Mouse (Mus musculus) thymus, postnatal 25 days (tissue): ENCODE measurements around the gene Slc30a9.

Experiments
- DNase-seq: peaks from one replicate; pipeline ENCODE4 v3.0.0; 2022

Slc30a9 gene

GRCm38 (mm10) chr5:67306698-67307521 lies at the start of gene Slc30a9:
Slc30a9 (plus strand) TSS chr5:67306955.
- peak; percentile 90 for DNase-seq

GRCm38 (mm10) chr5:67258473-67258872 lies 48.3 kb upstream of the Slc30a9 start:
- no peak for DNase-seq

- no peak for DNase-seq
These were observed 46.6 kb upstream of the Slc30a9 start for GRCm38 (mm10) chr5:67260159-67260530.

GRCm38 (mm10) chr5:67260531-67261371 lies 46.0 kb upstream of the Slc30a9 start, which contains the start of gene Tmem33:
Tmem33 (plus strand) TSS chr5:67260565.
- peak; percentile 89 for DNase-seq

GRCm38 (mm10) chr5:67262964-67263363 lies 43.8 kb upstream of the Slc30a9 start:
- DNase-seq = no peak

- DNase-seq = no peak
These were observed 40.6 kb upstream of the Slc30a9 start for GRCm38 (mm10) chr5:67266106-67266505.

GRCm38 (mm10) chr5:67269309-67269708 lies 37.4 kb upstream of the Slc30a9 start:
- no peak for DNase-seq

GRCm38 (mm10) chr5:67279407-67279806 lies 27.3 kb upstream of the Slc30a9 start:
- DNase-seq = no peak

- no peak for DNase-seq
These were observed 26.9 kb upstream of the Slc30a9 start for GRCm38 (mm10) chr5:67279840-67280239.

- DNase-seq = no peak
These were observed 26.4 kb upstream of the Slc30a9 start for GRCm38 (mm10) chr5:67280400-67280799.

- DNase-seq = no peak
These were observed 11.7 kb upstream of the Slc30a9 start for GRCm38 (mm10) chr5:67295029-67295428.

GRCm38 (mm10) chr5:67295682-67296081 lies 11.1 kb upstream of the Slc30a9 start:
- no peak for DNase-seq

GRCm38 (mm10) chr5:67296171-67296570 lies 10.6 kb upstream of the Slc30a9 start:
- DNase-seq = no peak

GRCm38 (mm10) chr5:67297026-67297813 lies 9.5 kb upstream of the Slc30a9 start:
- no peak for DNase-seq

- peak; percentile 9 for DNase-seq
These were observed 6.8 kb upstream of the Slc30a9 start for GRCm38 (mm10) chr5:67299847-67300412.

- DNase-seq = no peak
These were observed 5.7 kb upstream of the Slc30a9 start for GRCm38 (mm10) chr5:67300926-67301597.

- no peak for DNase-seq
These were observed 4.9 kb upstream of the Slc30a9 start for GRCm38 (mm10) chr5:67301722-67302331.

GRCm38 (mm10) chr5:67303816-67304215 lies 2.9 kb upstream of the Slc30a9 start:
- no peak for DNase-seq

GRCm38 (mm10) chr5:67307659-67308222 lies 986 bp downstream of the Slc30a9 start:
- no peak for DNase-seq

- no peak for DNase-seq
These were observed 5.2 kb downstream of the Slc30a9 start for GRCm38 (mm10) chr5:67311811-67312521.

- no peak for DNase-seq
These were observed 5.7 kb downstream of the Slc30a9 start for GRCm38 (mm10) chr5:67312522-67312851.
